Mouse (Mus musculus) lung, embryonic 16.5 days (tissue): ENCODE measurements around the gene Pigk. TPM values are rescaled to one million over a fixed set of nuclear protein-coding genes. Genes with fewer than 3 reads are reported as not detected.

Experiments
- ATAC-seq: fragments of 200-750 bp; cut with Nextera tagmentation; 2 replicates; pipeline ENCODE4 v1.8.0; 2017; ENCODE audit warnings: low read depth, mild to moderate bottlenecking, moderate library complexity
- H3K27ac ChIP-seq: fragments of 300-500 bp; sonication (generic); 2 replicates; pipeline ENCODE4 v1.5.1; 2014; ENCODE audit warnings: mild to moderate bottlenecking, control low read depth, low read length
- H3K27me3 ChIP-seq: fragments of 300-500 bp; sonication (generic); 2 replicates; pipeline ENCODE4 v1.6.1; 2014; ENCODE audit warnings: low read depth, low read length, mixed read lengths; ENCODE audit not compliant: control insufficient read depth, insufficient read depth
- H3K36me3 ChIP-seq: fragments of 300-500 bp; sonication (generic); 2 replicates; pipeline ENCODE4 v1.6.1; 2014; ENCODE audit warnings: low read length; ENCODE audit not compliant: control insufficient read depth, insufficient read depth
- H3K4me1 ChIP-seq: fragments of 300-500 bp; sonication (generic); replicated peaks from 2 replicates; pipeline ENCODE4 v1.6.1; 2014; ENCODE audit warnings: low read length, mixed read lengths; ENCODE audit not compliant: control insufficient read depth, insufficient read depth
- H3K4me2 ChIP-seq: fragments of 300-500 bp; sonication (generic); 2 replicates; pipeline ENCODE4 v1.6.1; 2014; ENCODE audit warnings: low read depth, low read length, control low read depth
- H3K4me3 ChIP-seq: fragments of 300-500 bp; sonication (generic); 2 replicates; pipeline ENCODE4 v1.5.1; 2014; ENCODE audit warnings: mild to moderate bottlenecking, low read length, control low read depth
- H3K9ac ChIP-seq: fragments of 300-500 bp; sonication (generic); 2 replicates; pipeline ENCODE4 v1.6.1; 2014; ENCODE audit warnings: low read length, control low read depth
- H3K9me3 ChIP-seq: fragments of 300-500 bp; sonication (generic); 2 replicates; pipeline ENCODE4 v1.6.1; 2016; ENCODE audit warnings: low read length; ENCODE audit not compliant: control insufficient read depth
- WGBS: fragments of 180-500 bp; shearing (Covaris S2); extraction: QIAGEN DNeasy Blood & Tissue Kit; methylation state at CpG from one replicate; pipeline ENCODE4 v1.1.7; 2014; 5-methylcytosine and 5-hydroxymethylcytosine counted together
- polyA plus RNA-seq: library from polyadenylated mRNA; unstranded; fragments of >200 nt; fragmentation: Nextera tagmentation; extraction: Ambion mirVana; gene quantifications from 2 replicates; pipeline ENCODE4 v1.2.1, GENCODE M21; 2015

Pigk gene
- polyA plus RNA-seq, 1 experiment from 2014 or later, result 50.3 TPM

GRCm38 (mm10) chr3:152956771-152957170 lies 242.9 kb downstream of the Pigk start:
- Histone ChIP-seq H3K36me3 (no peaks in the 10 kb centered on the region), H3K4me1 (no peaks in the 10 kb centered on the region), H3K4me3 (no peak overlapping the region), H3K27ac (no peak overlapping the region), H3K27me3 (no peaks in the 10 kb centered on the region), H3K9me3 (no peaks in the 10 kb centered on the region), H3K4me2 (no peak overlapping the region), H3K9ac (no peak overlapping the region)
- 76% methylated on average over 4 of the region's 4 CpGs for WGBS
- ATAC-seq, result no peak

- peak; percentile 43; the same call in 1 of the 2 replicates for ATAC-seq
- no peak overlapping the region for H3K4me2 ChIP-seq
- WGBS, result 59% methylated on average over 11 of the region's 11 CpGs
Observed at GRCm38 (mm10) chr3:152958358-152959150, 244.7 kb downstream of the Pigk start.

GRCm38 (mm10) chr3:152961855-152962376 lies 248.0 kb downstream of the Pigk start:
- H3K36me3 ChIP-seq, result no peaks in the 10 kb centered on the region
- no peak for ATAC-seq
- H3K9me3 ChIP-seq, result no peaks in the 10 kb centered on the region
- no peak overlapping the region for H3K4me2 ChIP-seq
- 49% methylated on average over 10 of the region's 10 CpGs for WGBS
- H3K27me3 ChIP-seq, result no peaks in the 10 kb centered on the region
- no peak overlapping the region for H3K9ac ChIP-seq
- no peak overlapping the region for H3K4me3 ChIP-seq
- no peaks in the 10 kb centered on the region for H3K4me1 ChIP-seq
- no peak overlapping the region for H3K27ac ChIP-seq

More at GRCm38 (mm10) chr3:152958358-152959150, 244.7 kb downstream of the Pigk start:
- Histone ChIP-seq H3K9me3 (no peaks in the 10 kb centered on the region), H3K36me3 (no peaks in the 10 kb centered on the region), H3K9ac (no peak overlapping the region), H3K4me3 (no peak overlapping the region), H3K27ac (no peak overlapping the region), H3K27me3 (no peaks in the 10 kb centered on the region), H3K4me1 (no peaks in the 10 kb centered on the region)

- no peak overlapping the region for H3K4me2 ChIP-seq
- H3K9me3 ChIP-seq, result no peaks in the 10 kb centered on the region
- H3K27me3 ChIP-seq, result no peaks in the 10 kb centered on the region
- no peaks in the 10 kb centered on the region for H3K4me1 ChIP-seq
- H3K9ac ChIP-seq, result no peak overlapping the region
- ATAC-seq, result no peak
- no peak overlapping the region for H3K27ac ChIP-seq
- no peaks in the 10 kb centered on the region for H3K36me3 ChIP-seq
- WGBS, result 60% methylated on average over 16 of the region's 16 CpGs
- no peak overlapping the region for H3K4me3 ChIP-seq
Observed at GRCm38 (mm10) chr3:152969774-152970347, 256.0 kb downstream of the Pigk start.

GRCm38 (mm10) chr3:152971373-152971772 lies 257.5 kb downstream of the Pigk start:
- Histone ChIP-seq H3K36me3 (no peaks in the 10 kb centered on the region), H3K4me1 (no peaks in the 10 kb centered on the region), H3K9me3 (no peaks in the 10 kb centered on the region), H3K4me2 (no peak overlapping the region), H3K9ac (no peak overlapping the region), H3K27ac (no peak overlapping the region), H3K27me3 (no peaks in the 10 kb centered on the region), H3K4me3 (no peak overlapping the region)
- 77% methylated on average over 4 of the region's 4 CpGs for WGBS
- no peak for ATAC-seq

GRCm38 (mm10) chr3:152979481-152980092 lies 265.7 kb downstream of the Pigk start:
- Histone ChIP-seq H3K36me3 (no peaks in the 10 kb centered on the region), H3K27ac (no peak overlapping the region), H3K9me3 (no peaks in the 10 kb centered on the region), H3K9ac (no peak overlapping the region), H3K4me2 (no peak overlapping the region), H3K4me1 (peaks cover 14% of the 10 kb centered on the region), H3K4me3 (no peak overlapping the region), H3K27me3 (peaks cover 23% of the 10 kb centered on the region)
- no peak for ATAC-seq
- 46% methylated on average over 11 of the region's 11 CpGs for WGBS

- Histone ChIP-seq H3K27ac (no peak overlapping the region), H3K4me2 (no peak overlapping the region), H3K9me3 (no peaks in the 10 kb centered on the region), H3K4me1 (peaks cover 14% of the 10 kb centered on the region), H3K4me3 (no peak overlapping the region), H3K9ac (no peak overlapping the region; the same call in 1 of the 2 replicates), H3K27me3 (peaks cover 23% of the 10 kb centered on the region), H3K36me3 (no peaks in the 10 kb centered on the region)
- no peak for ATAC-seq
- WGBS, result 19% methylated on average over 6 of the region's 6 CpGs
Observed at GRCm38 (mm10) chr3:152980431-152980830, 266.5 kb downstream of the Pigk start.

- Histone ChIP-seq H3K27me3 (peaks cover 23% of the 10 kb centered on the region), H3K4me3 (peak overlapping the region; percentile 52), H3K27ac (no peak overlapping the region), H3K9ac (peak overlapping the region; percentile 52), H3K4me1 (peaks cover 14% of the 10 kb centered on the region), H3K4me2 (peak overlapping the region; percentile 75), H3K9me3 (no peaks in the 10 kb centered on the region), H3K36me3 (no peaks in the 10 kb centered on the region)
- WGBS, result under 1% methylated on average over 47 of the region's 47 CpGs
- ATAC-seq, result peak; percentile 52
Observed at GRCm38 (mm10) chr3:152980978-152981974, 267.4 kb downstream of the Pigk start.
